Mouse (Mus musculus) lung, postnatal 0 days (tissue): ENCODE measurements around the gene Nkx2-5.

Experiments
- CTCF ChIP-seq: IDR thresholded peaks from 2 replicates; pipeline ENCODE4 v1.5.1; 2016; ENCODE audit warnings: antibody characterized with exemption, mild to moderate bottlenecking
- EP300 ChIP-seq: IDR thresholded peaks from 2 replicates; pipeline ENCODE4 v1.6.1; 2016; ENCODE audit warnings: antibody characterized with exemption, mild to moderate bottlenecking, control low read depth

GRCm38 (mm10) chr17:26849106-26849745 is 4.4 kb upstream of the Nkx2-5 start:
- TF ChIP-seq CTCF (no peak), EP300 (no peak)
